Mouse (Mus musculus): ENCODE results near the gene Epha4.

- no peak for TF ChIP-seq CTCF (IDR thresholded peaks at IDR 0.05; ENCODE audit: low read depth, low read length)
- no peak for TF ChIP-seq GATA1 (IDR thresholded peaks at IDR 0.05; ENCODE audit: borderline replicate concordance, low read length)
- TF ChIP-seq TAL1 (conservative IDR thresholded peaks at IDR 0.05; ENCODE audit: low read depth, low read length) = no peak
- no peak for TF ChIP-seq POLR2AphosphoS5 (IDR thresholded peaks at IDR 0.05; ENCODE audit: insufficient replicate concordance, low read depth, low read length)
These were observed 129.3 kb downstream of the Epha4 start for GRCm38 (mm10) chr1:77385613-77386012.
